Mouse (Mus musculus): ENCODE measurements around the gene Rdh11.

- no peak for TF ChIP-seq CTCF (IDR thresholded peaks at IDR 0.05; ENCODE audit: low read depth, low read length)
- TF ChIP-seq POLR2A (IDR thresholded peaks at IDR 0.05; ENCODE audit: extremely low read depth, insufficient read depth, low read length): no peak
Observed at GRCm38 (mm10) chr12:79131706-79132460, 60.2 kb downstream of the Rdh11 start.
